Mouse (Mus musculus) hindbrain, embryonic 13.5 days (tissue): ENCODE measurements around the gene Serpina1b. TPM values are rescaled to one million over a fixed set of nuclear protein-coding genes. Genes with fewer than 3 reads are reported as not detected.
"Not testable (repeated sequence)": the region's sequence is repeated elsewhere in the genome, so short reads cannot be mapped to it uniquely, and the experiment has no call there.

ENCODE experiments used
- ATAC-seq: fragments of 200-750 bp; cut with Nextera tagmentation; 2 replicates; pipeline ENCODE4 v1.8.0; 2017; ENCODE audit warnings: moderate TSS enrichment; ENCODE audit not compliant: low FRiP score
- H3K27ac ChIP-seq: fragments of 300-500 bp; sonication (generic); 2 replicates; pipeline ENCODE4 v1.5.1; 2015; ENCODE audit warnings: inconsistent platforms, mild to moderate bottlenecking, moderate library complexity
- H3K27me3 ChIP-seq: fragments of 300-500 bp; sonication (generic); 2 replicates; pipeline ENCODE4 v1.6.1; 2015; ENCODE audit warnings: mild to moderate bottlenecking, inconsistent platforms
- H3K36me3 ChIP-seq: fragments of 300-500 bp; sonication (generic); 2 replicates; pipeline ENCODE4 v1.6.1; 2015; ENCODE audit warnings: mild to moderate bottlenecking, inconsistent platforms
- H3K4me1 ChIP-seq: fragments of 300-500 bp; sonication (generic); replicated peaks from 2 replicates; pipeline ENCODE4 v1.6.1; 2015; ENCODE audit warnings: inconsistent platforms
- H3K4me2 ChIP-seq: fragments of 300-500 bp; sonication (generic); 2 replicates; pipeline ENCODE4 v1.6.1; 2015; ENCODE audit warnings: inconsistent platforms, mild to moderate bottlenecking, moderate library complexity
- H3K4me3 ChIP-seq: fragments of 300-500 bp; sonication (generic); 2 replicates; pipeline ENCODE4 v1.5.1; 2015; ENCODE audit warnings: mild to moderate bottlenecking, inconsistent platforms
- H3K9ac ChIP-seq: fragments of 300-500 bp; sonication (generic); 2 replicates; pipeline ENCODE4 v1.6.1; 2015; ENCODE audit warnings: mild to moderate bottlenecking, inconsistent platforms
- H3K9me3 ChIP-seq: fragments of 300-500 bp; sonication (generic); 2 replicates; pipeline ENCODE4 v1.6.1; 2016; ENCODE audit warnings: inconsistent platforms
- WGBS: fragments of 180-500 bp; shearing (Covaris S2); methylation state at CpG from one replicate; pipeline ENCODE4 v1.1.7; 2015; 5-methylcytosine and 5-hydroxymethylcytosine counted together
- polyA plus RNA-seq: library from polyadenylated mRNA; unstranded; fragments of >200 nt; fragmentation: Nextera tagmentation; extraction: Ambion mirVana; gene quantifications from 2 replicates; pipeline ENCODE4 v1.2.1, GENCODE M21; 2015

Serpina1b gene
- polyA plus RNA-seq, 1 experiment from 2014 or later, result not detected

DNA sequence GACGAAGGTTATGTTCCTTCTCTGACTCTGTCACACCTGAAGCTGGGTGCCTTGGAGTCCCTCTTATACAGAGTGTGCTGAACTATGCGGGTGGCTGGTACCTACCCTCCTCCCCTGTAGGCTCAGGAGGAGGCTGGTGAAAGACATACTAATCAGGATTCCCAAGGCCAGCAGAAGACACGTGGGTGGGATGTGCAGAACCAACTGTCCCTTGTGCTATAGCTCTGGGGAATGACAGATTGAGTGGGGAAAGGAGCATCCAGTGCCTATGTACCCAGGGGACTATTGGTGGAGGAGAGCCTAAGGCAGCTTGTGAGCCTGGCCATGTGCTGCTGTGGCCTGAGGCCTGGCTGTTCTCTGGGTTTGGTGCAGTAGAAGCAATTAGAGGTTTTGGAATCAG is 144.1 kb downstream of the Serpina1b start:
- no peaks in the 10 kb centered on the region for H3K4me1 ChIP-seq
- H3K9ac ChIP-seq, result no peak overlapping the region
- H3K27ac ChIP-seq, result no peak overlapping the region
- H3K4me2 ChIP-seq, result no peak overlapping the region
- no peaks in the 10 kb centered on the region for H3K36me3 ChIP-seq
- H3K27me3 ChIP-seq, result no peaks in the 10 kb centered on the region
- no peak overlapping the region for H3K4me3 ChIP-seq
- 78% methylated on average over 3 of the region's 3 CpGs for WGBS
- no peaks in the 10 kb centered on the region for H3K9me3 ChIP-seq
- ATAC-seq, result no peak

DNA sequence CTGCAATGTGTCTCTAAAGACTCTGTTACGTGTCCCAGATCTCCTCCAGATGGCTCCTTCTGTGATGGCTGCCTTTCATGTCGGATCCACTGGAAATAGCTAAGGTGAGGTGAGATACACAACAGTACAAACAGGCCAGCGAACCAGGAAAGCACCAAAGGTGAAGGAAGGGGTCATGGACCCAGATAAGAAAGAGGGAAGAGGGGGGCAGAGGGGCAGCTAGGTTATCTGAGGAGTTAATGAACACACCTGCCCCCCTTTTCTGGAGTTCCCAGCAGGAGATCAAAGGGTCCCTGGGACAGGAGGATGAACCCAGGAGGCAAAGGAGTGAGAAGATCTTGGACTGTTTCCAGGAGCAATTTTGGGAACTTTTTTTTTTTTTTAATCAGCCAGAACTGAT is 144.8 kb downstream of the Serpina1b start:
- WGBS, result 88% methylated on average over 3 of the region's 3 CpGs
- Histone ChIP-seq H3K36me3 (no peaks in the 10 kb centered on the region), H3K27ac (no peak overlapping the region), H3K9ac (no peak overlapping the region), H3K4me2 (no peak overlapping the region), H3K4me3 (no peak overlapping the region), H3K9me3 (no peaks in the 10 kb centered on the region), H3K4me1 (no peaks in the 10 kb centered on the region), H3K27me3 (no peaks in the 10 kb centered on the region)
- ATAC-seq, result no peak

GRCm38 (mm10) chr12:103683775-103684174 is 146.4 kb downstream of the Serpina1b start:
- no peak overlapping the region for H3K4me2 ChIP-seq
- no peak for ATAC-seq

GRCm38 (mm10) chr12:103681739-103682138 is 148.4 kb downstream of the Serpina1b start:
- WGBS, result 74% methylated on average over 2 of the region's 2 CpGs
- Histone ChIP-seq H3K4me3 (no peak overlapping the region), H3K36me3 (no peaks in the 10 kb centered on the region), H3K4me2 (no peak overlapping the region), H3K27me3 (no peaks in the 10 kb centered on the region), H3K4me1 (no peaks in the 10 kb centered on the region), H3K27ac (no peak overlapping the region), H3K9me3 (no peaks in the 10 kb centered on the region), H3K9ac (no peak overlapping the region)
- ATAC-seq, result no peak

More at GRCm38 (mm10) chr12:103683775-103684174, 146.4 kb downstream of the Serpina1b start:
- H3K36me3 ChIP-seq, result no peaks in the 10 kb centered on the region
- no peaks in the 10 kb centered on the region for H3K27me3 ChIP-seq
- no peak overlapping the region for H3K9ac ChIP-seq
- 77% methylated on average over 4 of the region's 4 CpGs for WGBS
- no peak overlapping the region for H3K4me3 ChIP-seq
- H3K9me3 ChIP-seq, result no peaks in the 10 kb centered on the region
- no peak overlapping the region for H3K27ac ChIP-seq
- H3K4me1 ChIP-seq, result no peaks in the 10 kb centered on the region

DNA sequence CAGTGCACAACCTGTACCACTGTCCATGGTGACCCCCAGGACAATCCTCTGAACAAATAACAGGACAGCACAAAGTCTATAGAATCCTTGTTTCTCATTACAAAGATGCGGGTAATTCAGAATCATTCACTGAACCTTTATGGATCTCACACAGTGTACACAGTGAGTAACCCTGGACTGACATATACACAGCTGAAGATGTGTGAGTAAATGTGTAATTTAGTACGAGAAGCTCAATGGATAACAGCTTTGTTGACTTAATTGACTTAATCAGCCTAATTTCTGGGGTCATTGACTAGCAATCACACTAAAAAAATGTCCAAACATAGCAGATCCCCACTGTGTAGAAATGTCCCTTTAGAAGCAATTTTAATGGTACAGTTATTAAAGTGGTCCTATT is 149.0 kb downstream of the Serpina1b start:
- no peak overlapping the region for H3K9ac ChIP-seq
- no peaks in the 10 kb centered on the region for H3K36me3 ChIP-seq
- H3K4me3 ChIP-seq, result no peak overlapping the region
- H3K27me3 ChIP-seq, result no peaks in the 10 kb centered on the region
- H3K9me3 ChIP-seq, result no peaks in the 10 kb centered on the region
- H3K4me1 ChIP-seq, result no peaks in the 10 kb centered on the region
- 81% methylated on average over 2 of the region's 2 CpGs for WGBS
- H3K4me2 ChIP-seq, result no peak overlapping the region
- ATAC-seq, result no peak
- no peak overlapping the region for H3K27ac ChIP-seq

- not testable (repeated sequence) for H3K4me3 ChIP-seq, H3K4me1 ChIP-seq, H3K9me3 ChIP-seq, H3K9ac ChIP-seq, H3K27ac ChIP-seq, ATAC-seq, H3K4me2 ChIP-seq, H3K27me3 ChIP-seq, H3K36me3 ChIP-seq
- WGBS, result 100% methylated on average over 1 of the region's 1 CpGs
These were observed 150.3 kb downstream of the Serpina1b start for GRCm38 (mm10) chr12:103679853-103680252.

Other genes with a start within 250 kb of the Serpina1b start
- not detected in 2 replicates for gene Serpina10, start 198.9 kb downstream of the Serpina1b start, polyA plus RNA-seq
- gene Serpina6, start 173.2 kb downstream of the Serpina1b start, polyA plus RNA-seq, result 0.48 TPM in 1 of 2 replicates, not detected in the other
- gene Serpina16, start 154.2 kb downstream of the Serpina1b start, polyA plus RNA-seq, result not detected in 2 replicates
- not detected in 2 replicates for gene Serpina1f, start 134.8 kb downstream of the Serpina1b start, polyA plus RNA-seq
- not detected in 2 replicates for gene Serpina1d, start 56.8 kb downstream of the Serpina1b start, polyA plus RNA-seq
- gene Serpina1a, start 33.2 kb upstream of the Serpina1b start, polyA plus RNA-seq, result 0.31 TPM in 1 of 2 replicates, not detected in the other
- 0.18 TPM in 1 of 2 replicates, not detected in the other for gene Serpina1c, start 74.5 kb upstream of the Serpina1b start, polyA plus RNA-seq
- gene Serpina1e, start 128.6 kb upstream of the Serpina1b start, polyA plus RNA-seq, result 0.27 TPM in 1 of 2 replicates, not detected in the other
- gene Serpina11, start 159.6 kb upstream of the Serpina1b start, polyA plus RNA-seq, result not detected in 2 replicates
- not detected in 2 replicates for gene Serpina9, start 183.4 kb upstream of the Serpina1b start, polyA plus RNA-seq
- gene Serpina12, start 214.1 kb upstream of the Serpina1b start, polyA plus RNA-seq, result not detected in 2 replicates